Mouse (Mus musculus): ENCODE results near the gene Tab1.
A peak's percentile ranks its signal among the peaks of the same experiment; 100 is the strongest.

Tab1 gene

GRCm38 (mm10) chr15:80132993-80133586 lies at the start of gene Tab1:
Gene Tab1 (plus strand): TSS chr15:80133127.
- DNase-seq (ENCODE audit: low spot score): peak; percentile 89

DNA sequence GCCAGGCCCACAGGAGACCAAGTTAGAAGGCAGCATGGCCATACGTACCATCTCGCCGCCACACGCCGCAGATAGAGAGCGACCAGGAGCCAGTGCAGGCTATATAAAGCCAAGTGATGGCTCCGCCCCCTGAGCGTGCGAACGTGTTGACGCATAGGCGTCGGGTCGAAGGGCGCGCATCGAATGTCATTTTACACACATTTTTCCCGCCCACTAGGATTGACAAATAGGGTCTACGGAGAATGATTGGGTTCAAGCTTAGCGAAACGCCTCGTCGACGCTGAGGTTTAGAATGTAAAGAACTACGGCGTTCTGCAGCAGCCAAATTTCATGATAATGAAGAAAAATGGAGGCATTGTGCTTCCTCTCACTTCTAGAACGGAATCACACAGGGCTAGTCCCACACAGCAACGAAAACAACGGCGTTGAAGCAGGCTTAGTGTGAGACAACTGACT lies 49.6 kb upstream of the Tab1 start:
- DNase-seq (ENCODE audit: low spot score): peak; percentile 99

- DNase-seq (ENCODE audit: low spot score): no peak
Measured at GRCm38 (mm10) chr15:80083740-80084139, 49.2 kb upstream of the Tab1 start.

- DNase-seq (ENCODE audit: low spot score): no peak
Measured at GRCm38 (mm10) chr15:80087406-80088012, 45.4 kb upstream of the Tab1 start.

DNA sequence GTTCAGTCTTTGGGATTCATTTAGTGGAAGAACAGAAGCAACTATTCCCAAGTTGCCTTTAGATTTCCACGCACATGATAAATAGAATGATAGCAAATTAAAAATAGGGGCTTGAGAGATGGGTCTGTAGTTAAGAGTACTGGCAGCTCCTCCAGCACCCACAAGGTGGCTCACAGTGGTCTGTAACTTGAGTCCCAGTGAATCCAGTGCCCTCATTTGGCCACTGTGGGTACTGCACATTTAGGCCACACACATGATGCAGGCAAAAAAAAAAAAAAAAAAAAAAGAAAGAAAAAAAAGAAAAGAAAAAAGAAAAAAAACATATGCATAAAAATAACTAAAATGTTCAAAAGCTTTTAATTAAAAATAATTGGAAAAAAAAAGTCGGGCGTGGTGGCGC lies 44.3 kb upstream of the Tab1 start:
- peak; percentile 81 for DNase-seq (ENCODE audit: low spot score)

DNA sequence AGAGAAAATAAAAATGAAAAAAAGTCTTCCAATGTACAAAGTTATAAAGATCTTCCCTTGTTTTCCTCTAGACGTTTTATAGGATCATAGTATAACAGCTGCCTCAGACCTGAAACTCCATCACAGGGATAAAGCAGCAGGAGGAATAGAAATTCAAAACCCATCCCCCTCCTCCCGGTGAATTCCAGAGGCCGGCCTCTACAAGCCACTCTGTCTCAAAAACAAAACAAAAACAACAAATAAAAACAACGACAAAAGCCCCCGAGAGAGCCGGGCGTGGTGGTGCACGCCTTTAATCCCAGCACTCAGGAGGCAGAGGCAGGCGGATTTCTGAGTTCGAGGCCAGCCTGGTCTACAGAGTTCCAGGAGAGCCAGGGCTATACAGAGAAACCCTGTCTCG lies 42.8 kb upstream of the Tab1 start:
- DNase-seq (ENCODE audit: low spot score): no peak

DNA sequence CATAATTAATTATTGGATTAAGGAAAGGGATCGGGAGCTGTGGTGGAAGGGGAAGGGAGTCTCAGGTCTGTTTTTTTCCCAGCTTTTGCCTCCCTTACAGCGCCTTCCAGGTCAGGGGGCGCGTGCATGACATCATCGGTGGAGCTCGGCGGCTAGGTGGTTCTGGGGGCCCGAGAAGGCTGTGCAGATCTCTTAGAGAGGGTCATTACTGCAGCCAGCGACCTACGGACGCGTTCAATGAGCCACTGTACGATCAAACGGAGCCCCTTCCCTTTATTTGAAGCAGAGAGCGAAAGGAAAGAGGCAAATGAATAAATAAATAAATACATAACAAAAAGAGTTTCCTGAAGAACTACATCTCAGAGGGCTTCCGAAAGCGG lies 42.2 kb upstream of the Tab1 start:
- DNase-seq (ENCODE audit: low spot score): no peak

GRCm38 (mm10) chr15:80091121-80091955 lies 41.6 kb upstream of the Tab1 start, which contains the start of the genes Syngr1 and Rpl3:
Gene Syngr1 (plus strand): TSS chr15:80091334.
Gene Rpl3 (minus strand): TSS chr15:80091868.
- peak; percentile 80 for DNase-seq (ENCODE audit: low spot score)

DNA sequence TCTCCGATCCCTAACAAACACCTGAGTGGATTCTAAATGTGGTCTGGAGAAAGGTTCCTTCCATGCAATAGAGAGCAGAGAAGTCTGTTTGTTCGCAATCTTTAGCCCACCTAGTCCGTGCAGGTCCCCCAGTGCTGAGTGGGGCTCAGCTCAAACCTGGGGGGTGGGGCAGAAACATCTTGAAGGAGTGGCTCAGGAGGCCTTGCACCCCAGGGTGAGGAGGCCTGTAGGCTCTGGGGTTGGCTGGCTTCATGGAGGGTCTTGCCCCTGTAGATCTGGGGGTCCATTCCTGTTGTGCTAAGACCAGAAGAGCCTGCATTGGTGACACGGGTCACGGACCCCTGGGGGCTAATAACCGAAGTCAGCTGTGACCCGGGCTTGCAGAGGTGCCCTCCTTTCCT lies 40.9 kb upstream of the Tab1 start:
- DNase-seq (ENCODE audit: low spot score): no peak

DNA sequence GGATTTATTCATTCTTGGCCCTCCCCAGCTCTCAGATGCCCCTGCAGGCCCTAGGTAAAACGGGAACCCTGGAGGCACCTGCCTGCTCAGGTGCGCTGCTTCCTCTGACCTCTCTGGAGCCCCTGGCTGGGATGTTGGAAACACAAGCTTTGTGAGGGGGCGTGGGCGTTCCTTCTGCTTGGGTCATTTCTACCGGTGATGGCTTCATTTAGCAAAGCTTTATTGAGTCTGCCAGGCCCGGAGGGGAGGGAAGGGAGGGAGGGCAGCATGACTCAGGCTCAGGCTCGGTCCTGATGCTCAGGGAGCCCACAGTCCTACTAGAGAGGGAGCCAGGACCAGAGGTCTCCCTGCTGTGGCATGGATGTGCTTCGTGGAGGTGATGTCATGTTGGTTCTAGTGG lies 40.3 kb upstream of the Tab1 start:
- DNase-seq (ENCODE audit: low spot score): no peak

DNA sequence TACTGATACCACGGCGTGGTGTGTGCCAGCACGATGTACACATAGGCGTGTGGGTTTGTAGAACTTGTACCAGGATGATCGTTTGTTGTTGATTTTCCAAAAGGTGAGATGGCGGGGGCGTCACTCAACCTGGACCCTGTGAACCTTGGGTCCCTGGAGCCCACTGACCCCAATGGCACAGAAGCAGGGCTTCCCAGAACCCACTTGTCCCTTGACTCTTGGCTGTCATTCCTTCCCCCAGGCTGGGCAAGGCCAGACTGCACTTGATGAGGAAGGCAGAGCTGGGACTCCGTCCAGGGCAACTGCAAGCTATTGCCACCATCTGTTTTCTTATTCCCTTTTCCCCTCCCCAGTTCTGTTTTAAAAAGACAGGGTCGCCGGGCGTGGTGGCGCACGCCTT lies 38.7 kb upstream of the Tab1 start:
- no peak for DNase-seq (ENCODE audit: low spot score)

DNA sequence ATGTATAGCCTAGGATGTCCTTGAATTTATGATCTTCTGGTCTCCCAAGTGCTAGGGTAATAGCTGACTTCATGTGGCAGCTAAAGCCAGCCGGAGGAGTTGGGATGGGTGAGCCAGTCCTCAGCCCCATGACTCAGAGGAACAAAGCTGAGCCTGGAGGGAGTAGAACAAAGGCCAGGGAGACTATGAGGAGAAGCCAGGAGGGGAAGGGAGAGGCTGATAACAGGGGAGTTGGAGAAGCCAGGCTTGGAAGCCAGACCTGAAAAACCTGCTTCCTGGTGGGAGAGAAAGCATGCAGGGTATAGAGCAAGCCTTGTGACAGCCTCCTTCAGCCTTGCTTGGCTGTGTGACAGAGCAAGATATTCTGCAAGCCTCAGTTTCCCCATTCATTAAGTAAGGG lies 37.3 kb upstream of the Tab1 start:
- DNase-seq (ENCODE audit: low spot score): no peak

DNA sequence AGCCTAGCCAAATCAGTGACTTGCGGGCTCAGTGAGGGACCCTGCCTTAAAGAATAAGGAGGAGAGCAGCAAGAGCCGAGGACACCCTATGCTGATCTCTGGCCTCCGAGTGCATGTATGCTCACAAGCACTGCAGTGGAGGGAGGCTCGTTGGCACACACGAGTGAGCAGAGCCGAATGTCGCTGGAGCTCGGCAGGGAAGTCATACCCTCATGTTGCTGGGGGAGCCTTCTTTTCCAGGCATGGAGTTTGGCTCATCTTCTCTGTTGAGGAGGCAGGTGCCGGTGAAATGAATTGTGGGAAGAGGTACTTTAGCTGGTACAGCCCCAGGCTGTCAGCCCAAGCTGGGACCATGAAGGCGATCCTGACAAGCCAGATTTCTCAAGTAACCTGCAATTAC lies 36.5 kb upstream of the Tab1 start:
- DNase-seq (ENCODE audit: low spot score): no peak

DNA sequence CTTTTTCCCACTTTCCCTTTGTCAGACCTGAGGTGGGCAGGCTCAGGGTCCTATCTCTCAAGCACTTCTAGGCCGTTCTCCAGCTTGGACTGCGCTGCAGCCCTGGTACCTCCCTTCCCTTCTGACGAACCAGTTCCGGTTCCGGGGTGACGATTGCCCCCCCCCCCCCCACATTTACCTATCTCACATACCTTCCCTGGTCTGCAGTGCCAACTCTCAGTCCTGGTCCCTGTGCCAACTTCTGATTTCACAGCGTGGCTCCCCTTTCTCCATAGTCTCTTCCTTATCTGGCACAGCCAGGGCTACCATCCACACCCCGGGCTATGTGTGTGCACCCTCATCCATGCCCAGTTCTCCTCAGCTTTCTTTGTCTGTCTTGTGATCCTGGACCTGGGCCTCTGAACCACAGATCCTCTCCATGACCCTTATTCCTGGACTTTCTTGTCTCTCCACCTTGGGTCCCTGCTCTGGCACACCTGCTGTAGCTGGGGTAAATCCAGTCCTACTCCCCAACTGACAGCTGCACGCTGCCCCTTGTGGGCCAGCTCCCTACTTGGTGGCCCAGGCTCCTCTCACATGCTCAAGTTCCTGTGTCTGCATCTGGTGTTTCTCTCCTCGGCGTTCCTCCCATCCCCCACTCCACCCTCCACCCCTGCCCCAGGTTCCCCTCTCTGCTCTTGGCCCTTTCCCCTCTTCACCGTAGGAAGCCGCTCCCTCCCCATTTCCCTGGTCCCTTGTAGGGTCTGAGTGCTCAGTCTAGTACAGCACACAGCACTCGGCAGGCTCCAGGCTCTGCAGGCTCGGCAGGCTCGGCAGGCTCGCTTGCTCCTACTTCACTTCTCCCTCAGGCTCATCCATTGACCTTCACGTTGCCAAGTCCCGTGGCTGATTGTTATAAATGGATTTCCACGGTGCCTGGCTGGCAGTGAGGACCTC lies 35.7 kb upstream of the Tab1 start:
- peak; percentile 24 for DNase-seq (ENCODE audit: low spot score)

DNA sequence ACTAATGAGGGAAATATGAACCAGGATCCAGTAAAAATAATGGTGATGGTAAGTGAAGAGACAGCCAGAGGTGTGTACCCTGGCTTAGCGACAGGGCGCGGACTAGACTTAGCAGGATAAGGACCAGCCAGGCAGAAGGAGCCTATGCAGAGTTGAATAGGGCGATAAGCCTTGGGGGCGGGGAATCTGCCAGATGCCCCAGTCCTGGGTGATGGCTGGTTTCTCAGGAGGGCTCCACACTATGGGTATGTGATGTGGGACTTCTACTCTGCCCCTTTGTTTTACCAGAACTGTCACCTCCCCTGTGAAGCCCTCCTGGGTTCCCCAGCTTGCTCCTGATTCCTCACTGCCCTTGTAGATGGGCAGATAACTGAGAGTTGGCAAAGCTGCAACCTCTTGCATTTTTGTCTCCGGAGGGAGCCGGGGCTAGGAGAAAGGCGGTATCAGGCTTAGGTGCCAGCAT lies 34.9 kb upstream of the Tab1 start:
- no peak for DNase-seq (ENCODE audit: low spot score)

GRCm38 (mm10) chr15:80098809-80099208 lies 34.1 kb upstream of the Tab1 start:
- DNase-seq (ENCODE audit: low spot score): no peak

DNA sequence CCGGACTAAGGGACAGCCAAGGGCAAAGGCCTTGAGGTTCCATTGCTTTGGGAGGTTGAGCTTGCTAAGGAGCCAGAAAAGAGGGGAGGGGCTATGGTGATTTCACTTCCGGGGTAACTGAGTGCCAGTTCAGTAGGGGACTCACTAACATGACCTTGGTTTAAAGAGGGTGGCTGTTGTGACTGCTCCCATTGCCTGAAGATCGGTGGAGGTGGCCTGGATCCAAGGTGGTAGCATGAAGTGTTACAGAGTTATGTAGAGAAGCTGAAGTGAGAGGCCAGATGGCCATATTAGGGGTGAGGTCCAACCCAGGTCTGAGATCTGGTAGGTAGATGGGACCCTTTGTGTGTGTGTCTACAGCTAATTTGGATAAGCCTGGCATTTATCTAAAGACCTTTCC lies 33.5 kb upstream of the Tab1 start:
- DNase-seq (ENCODE audit: low spot score): no peak

DNA sequence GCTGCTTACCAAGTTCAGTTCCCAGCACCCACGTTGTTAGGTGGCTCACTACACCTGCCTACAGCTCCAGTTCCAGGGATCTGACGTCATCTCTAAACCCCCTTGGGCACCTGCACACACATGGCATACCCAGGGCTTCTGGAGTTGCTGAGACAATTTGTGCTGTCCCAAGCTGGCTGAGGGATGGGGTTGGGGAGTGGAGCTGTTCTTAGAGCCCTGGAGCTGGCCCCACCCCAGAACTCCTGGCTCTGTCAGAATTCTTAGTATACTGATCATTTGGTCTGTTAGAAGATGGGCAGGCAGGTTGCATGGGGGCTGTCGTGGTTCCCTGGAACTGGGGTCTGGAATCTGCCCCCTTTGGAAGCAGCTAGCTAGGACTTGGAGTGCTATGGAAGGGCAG lies 32.7 kb upstream of the Tab1 start:
- DNase-seq (ENCODE audit: low spot score): no peak

DNA sequence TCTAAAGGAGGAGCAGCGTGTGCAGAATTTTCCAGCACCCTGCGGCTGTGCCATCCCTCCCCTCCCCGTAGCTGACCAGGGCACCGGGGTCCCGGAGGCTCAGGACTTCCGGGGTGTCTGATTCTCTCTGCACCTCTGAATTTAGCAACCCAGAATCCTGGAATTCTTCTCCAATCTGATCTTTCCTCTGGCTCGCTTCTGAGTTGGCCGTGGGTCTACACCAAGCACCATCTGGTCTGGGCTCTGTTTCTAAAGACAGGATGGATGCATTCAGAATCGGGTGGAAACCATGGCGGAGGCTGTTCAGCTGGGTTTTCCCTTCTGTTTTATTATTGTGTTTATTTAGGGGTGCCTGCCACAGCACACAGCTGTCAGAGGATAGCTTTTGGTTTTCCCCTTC lies 32.1 kb upstream of the Tab1 start:
- DNase-seq (ENCODE audit: low spot score): no peak

- DNase-seq (ENCODE audit: low spot score): no peak
Measured at GRCm38 (mm10) chr15:80101503-80101902, 31.4 kb upstream of the Tab1 start.

- no peak for DNase-seq (ENCODE audit: low spot score)
Measured at GRCm38 (mm10) chr15:80102495-80102894, 30.4 kb upstream of the Tab1 start.
